Mouse (Mus musculus): ENCODE data around the gene Snx21.

GRCm38 (mm10) chr2:164769258-164770037 is 16.2 kb upstream of the Snx21 start, which contains the start of gene Ube2c:
- TF ChIP-seq POLR2A (IDR thresholded peaks at IDR 0.05; ENCODE audit: control insufficient read depth, low read depth, low read length), result peak; percentile 68; the same call in 1 of the 2 replicates
- TF ChIP-seq CTCF (IDR thresholded peaks at IDR 0.05; ENCODE audit: control insufficient read depth, insufficient read depth, insufficient replicate concordance, low read depth, low read length), result no peak

Data from testis, adult 2 months (tissue).